Mouse (Mus musculus) stomach, embryonic 14.5 days (tissue): ENCODE results near the gene Nt5e. TPM values are rescaled to one million over a fixed set of nuclear protein-coding genes. Genes with fewer than 3 reads are reported as not detected.

ENCODE experiments used
- ATAC-seq: fragments of 200-750 bp; cut with Nextera tagmentation; 2 replicates; pipeline ENCODE4 v1.8.0; 2017; ENCODE audit warnings: low read depth, moderate TSS enrichment; ENCODE audit not compliant: insufficient number of reproducible peaks, insufficient read depth, low FRiP score
- H3K27ac ChIP-seq: fragments of 300-500 bp; sonication (generic); 2 replicates; pipeline ENCODE4 v1.5.1; 2014; ENCODE audit warnings: mild to moderate bottlenecking, low read length, moderate library complexity, mixed read lengths
- H3K27me3 ChIP-seq: fragments of 300-500 bp; sonication (generic); 2 replicates; pipeline ENCODE4 v1.6.1; 2014; ENCODE audit warnings: low read length, control low read depth, mixed read lengths; ENCODE audit not compliant: control insufficient read depth, insufficient read depth
- H3K36me3 ChIP-seq: fragments of 300-500 bp; sonication (generic); 2 replicates; pipeline ENCODE4 v1.6.1; 2014; ENCODE audit warnings: mild to moderate bottlenecking, control low read depth, low read length, moderate library complexity, mixed read lengths; ENCODE audit not compliant: control insufficient read depth, insufficient read depth
- H3K4me1 ChIP-seq: fragments of 300-500 bp; sonication (generic); 2 replicates; pipeline ENCODE4 v1.6.1; 2014; ENCODE audit warnings: low read length, control low read depth, mixed read lengths; ENCODE audit not compliant: control insufficient read depth, insufficient read depth
- H3K4me2 ChIP-seq: fragments of 300-500 bp; sonication (generic); replicated peaks from 2 replicates; pipeline ENCODE4 v1.6.1; 2014; ENCODE audit warnings: low read depth, low read length, control low read depth
- H3K4me3 ChIP-seq: fragments of 300-500 bp; sonication (generic); 2 replicates; pipeline ENCODE4 v1.5.1; 2014; ENCODE audit warnings: low read depth, low read length, control low read depth
- H3K9ac ChIP-seq: fragments of 300-500 bp; sonication (generic); replicated peaks from 2 replicates; pipeline ENCODE4 v1.6.1; 2014; ENCODE audit warnings: low read depth, mild to moderate bottlenecking, control low read depth, low read length, moderate library complexity, mixed read lengths
- H3K9me3 ChIP-seq: fragments of 300-500 bp; sonication (generic); 2 replicates; pipeline ENCODE4 v1.6.1; 2016; ENCODE audit warnings: low read depth, low read length, control low read depth; ENCODE audit not compliant: control insufficient read depth
- whole genome bisulfite sequencing: fragments of 180-500 bp; shearing (Covaris S2); extraction: QIAGEN DNeasy Blood & Tissue Kit; methylation state at CpG from one replicate; pipeline ENCODE4 v1.1.7; 2014; 5-methylcytosine and 5-hydroxymethylcytosine counted together
- polyA plus RNA-seq: library from polyadenylated mRNA; unstranded; fragments of >200 nt; fragmentation: Nextera tagmentation; extraction: Ambion mirVana; gene quantifications from 2 replicates; pipeline ENCODE4 v1.2.1, GENCODE M21; 2014

Nt5e gene
- polyA plus RNA-seq, 1 experiment from 2014 or later: 1.7 TPM

DNA sequence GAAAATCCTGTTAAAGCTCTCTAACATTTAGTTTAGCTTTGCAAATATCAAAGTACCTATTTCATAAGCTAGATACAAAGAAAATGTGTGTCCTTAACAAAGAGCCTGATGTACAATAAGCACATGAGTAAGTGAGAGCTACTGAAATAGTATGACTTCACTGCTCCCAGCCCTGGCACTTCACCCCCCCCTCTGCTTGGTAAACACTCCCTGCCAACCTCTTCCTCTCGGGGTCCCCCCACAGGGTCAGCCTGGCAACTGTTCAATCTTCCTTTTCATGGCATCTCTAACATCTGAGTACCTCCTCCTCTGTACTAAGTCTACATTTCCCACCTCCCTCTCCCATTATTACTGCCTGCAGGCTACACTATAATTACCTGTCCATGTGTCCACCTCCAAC, 89.8 kb downstream of the Nt5e start:
- Histone ChIP-seq H3K9me3 (no peaks in the 10 kb centered on the region), H3K9ac (no peak overlapping the region), H3K4me1 (no peaks in the 10 kb centered on the region), H3K27me3 (no peaks in the 10 kb centered on the region), H3K4me2 (no peak overlapping the region), H3K36me3 (no peaks in the 10 kb centered on the region; the same call in 1 of the 2 replicates), H3K4me3 (no peak overlapping the region), H3K27ac (no peak overlapping the region)
- no peak for ATAC-seq
- WGBS: 59% methylated on average over 1 of the region's 1 CpGs

Other genes with a start within 250 kb of the Nt5e start
- 26.1 and 31.3 TPM in 2 replicates for gene Snx14, start 111.8 kb downstream of the Nt5e start, polyA plus RNA-seq
- gene Gm20537, start 129.4 kb downstream of the Nt5e start, polyA plus RNA-seq: 0.59 and 0.73 TPM in 2 replicates
- 123 and 135 TPM in 2 replicates for gene Syncrip, start 155.4 kb downstream of the Nt5e start, polyA plus RNA-seq
- gene Zfp949, start 220.8 kb downstream of the Nt5e start, polyA plus RNA-seq: 10.1 and 16.1 TPM in 2 replicates